Mouse (Mus musculus): ENCODE data around the gene Amd1.

Amd1 gene

DNA sequence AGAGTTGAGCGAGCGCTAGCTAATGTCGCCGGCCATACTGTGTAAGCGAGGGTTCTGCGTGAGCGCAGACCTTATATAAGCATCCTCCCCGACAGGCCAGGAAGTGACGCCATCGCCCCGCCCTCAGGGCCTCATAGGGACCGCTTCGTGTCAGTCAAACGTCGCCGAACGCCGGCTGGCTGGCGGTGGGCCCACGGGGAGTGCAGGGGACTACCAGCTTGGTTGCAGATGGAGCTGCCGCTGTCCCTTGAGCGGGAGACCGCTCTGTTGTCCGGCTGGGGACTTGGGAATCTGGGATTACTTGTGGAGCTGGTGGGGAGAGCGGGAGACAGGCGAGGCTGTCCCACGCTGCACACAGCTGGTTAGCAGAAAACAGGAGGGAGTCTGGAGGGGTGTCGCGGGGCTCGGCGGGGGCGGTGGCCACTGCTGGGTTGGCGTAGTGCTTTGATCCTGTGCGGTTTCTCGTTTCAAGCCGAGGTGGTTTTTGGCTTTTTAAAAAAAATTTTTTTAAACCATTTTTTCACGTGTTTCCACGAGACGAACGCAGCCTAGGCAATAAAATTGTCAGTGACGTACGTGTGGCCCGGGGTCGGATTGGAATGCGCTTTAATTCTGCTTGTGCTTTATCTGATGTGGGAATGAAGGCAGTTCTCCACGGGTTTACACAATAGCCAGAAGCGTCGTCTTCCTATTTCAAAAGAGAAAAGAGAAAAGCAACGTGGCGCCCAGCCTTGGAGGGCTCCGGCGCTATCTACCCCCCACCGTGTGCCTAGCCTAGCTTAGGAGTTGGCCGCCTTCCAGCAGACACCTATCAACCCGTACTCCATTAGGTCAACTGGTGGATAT lies at the start of gene Amd1:
TSS of gene Amd1 (minus strand) at position 47 of the 846 bp plus-strand sequence.
- in situ Hi-C loops (cut with MboI, MseI) = loop anchor here in 1 of 2 experiments (5.0 to 25.0 kb wide), 2 partner anchors 45 to 585 kb away; partner anchors contain the start of genes Cdc40, Gtf3c6 and Wasf1

DNA sequence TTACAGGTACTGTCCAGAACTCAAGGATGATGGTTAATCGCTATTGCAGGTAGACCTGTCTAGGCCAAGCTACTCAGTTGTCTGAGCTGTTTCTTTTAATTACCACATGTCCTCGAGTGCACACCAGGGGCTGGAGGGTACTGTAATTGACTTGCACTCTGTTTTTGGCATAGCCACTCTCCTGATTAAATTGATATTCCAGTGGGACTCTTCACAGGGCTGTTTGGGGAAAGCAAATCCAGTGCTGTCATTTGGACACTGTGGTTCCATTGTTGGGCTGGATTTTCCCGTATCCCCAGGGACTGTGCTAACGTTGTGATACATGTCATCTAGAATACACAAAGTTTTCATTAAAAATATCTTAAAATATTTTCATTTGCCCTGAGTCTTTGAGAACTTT lies 49.2 kb upstream of the Amd1 start:
- in situ Hi-C loops (cut with MboI, MseI) = no loop called here

DNA sequence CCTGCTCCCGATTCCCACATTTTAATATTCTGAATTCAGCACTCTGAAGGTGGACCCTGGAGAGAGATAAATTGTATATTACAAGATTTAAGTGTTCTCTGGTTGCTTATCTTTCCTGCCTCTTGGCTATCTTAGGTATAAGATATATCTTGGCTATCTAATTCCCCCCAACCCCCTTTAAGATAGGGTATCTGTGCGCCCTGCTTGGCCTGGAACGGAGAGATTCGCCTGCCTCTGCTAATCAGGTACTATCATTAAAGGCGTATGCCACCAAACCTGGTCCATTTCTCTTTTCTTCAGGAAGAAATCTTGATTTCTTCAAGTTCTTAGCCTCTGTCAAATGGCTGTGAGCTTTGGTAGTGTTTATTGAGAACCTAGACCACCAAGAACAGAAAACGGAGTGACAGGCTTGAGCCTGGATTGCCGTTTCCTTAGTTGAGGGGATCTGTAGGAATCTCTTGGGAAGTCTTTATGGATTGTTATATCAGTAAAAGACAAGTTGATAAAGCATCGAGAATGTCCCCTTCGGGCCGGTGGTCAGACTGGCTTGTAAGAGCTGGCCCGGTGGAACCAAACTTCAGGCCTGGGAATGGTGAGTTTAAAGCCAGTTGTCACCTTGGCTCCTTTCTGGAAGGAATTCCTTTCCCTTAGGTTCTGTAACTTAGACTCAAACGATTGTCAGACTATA lies 48.4 kb upstream of the Amd1 start:
- in situ Hi-C loops (cut with MboI, MseI) = no loop called here

GRCm38 (mm10) chr10:40349631-40350177 lies 47.7 kb upstream of the Amd1 start:
- in situ Hi-C loops (cut with MboI, MseI) = loop anchor here in 1 of 2 experiments (5.0 kb wide), 1 partner anchor 92 kb away; the partner anchor contains the start of gene Gtf3c6

DNA sequence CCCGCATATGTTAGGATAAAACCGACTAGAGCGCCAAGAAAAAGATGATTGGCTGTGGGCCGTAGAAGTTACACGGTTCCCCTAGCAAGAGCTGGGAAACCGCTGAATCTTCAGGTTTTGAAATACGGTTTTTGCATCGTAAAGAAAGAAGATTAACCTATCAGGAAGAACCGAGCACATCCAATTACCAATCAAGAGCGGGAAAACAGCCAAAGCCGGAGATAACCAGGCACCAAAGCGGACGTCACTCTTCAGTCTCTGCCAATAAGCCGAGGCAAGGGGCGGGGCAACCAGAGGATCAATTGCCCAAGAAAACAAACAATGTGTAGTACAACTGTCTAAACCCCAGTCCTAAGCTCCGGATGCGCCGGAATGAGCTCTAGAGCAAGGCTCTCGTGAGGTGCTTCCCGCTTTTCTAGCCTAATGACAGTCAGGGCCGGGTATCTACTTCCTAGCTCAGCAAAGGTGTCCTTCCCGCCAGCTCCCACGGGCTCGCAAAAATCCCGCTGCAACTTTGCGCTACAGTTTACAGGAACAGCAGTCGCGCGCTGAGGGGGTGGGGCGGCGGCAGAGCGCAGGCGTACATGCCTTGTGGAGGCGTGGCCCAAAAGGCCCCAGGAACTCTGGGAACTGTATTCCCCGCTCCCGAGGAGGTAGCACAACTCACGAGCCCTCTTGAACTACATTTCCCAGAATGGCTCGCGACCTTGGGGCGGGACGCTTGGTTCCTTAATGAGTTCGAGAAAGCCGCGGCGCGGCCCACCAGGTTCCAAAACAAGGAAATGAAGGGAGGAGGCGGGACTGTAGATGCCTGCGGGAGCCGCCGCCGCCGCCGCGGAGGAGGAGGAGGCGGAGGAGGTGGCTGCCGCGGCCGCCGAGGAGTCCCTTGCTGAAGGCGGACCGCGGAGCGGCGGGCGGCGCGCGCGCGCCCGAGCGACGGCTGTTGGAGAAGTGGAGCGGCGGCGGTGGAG lies 46.9 kb upstream of the Amd1 start:
- in situ Hi-C loops (cut with MboI, MseI) = loop anchor here in 1 of 2 experiments (5.0 kb wide), 1 partner anchor 92 kb away; the partner anchor contains the start of gene Gtf3c6

GRCm38 (mm10) chr10:40347461-40347954 lies 45.5 kb upstream of the Amd1 start:
- in situ Hi-C loops (cut with MboI, MseI) = loop anchor here in 1 of 2 experiments (5.0 kb wide), 1 partner anchor 90 kb away; the partner anchor contains the start of gene Gtf3c6

DNA sequence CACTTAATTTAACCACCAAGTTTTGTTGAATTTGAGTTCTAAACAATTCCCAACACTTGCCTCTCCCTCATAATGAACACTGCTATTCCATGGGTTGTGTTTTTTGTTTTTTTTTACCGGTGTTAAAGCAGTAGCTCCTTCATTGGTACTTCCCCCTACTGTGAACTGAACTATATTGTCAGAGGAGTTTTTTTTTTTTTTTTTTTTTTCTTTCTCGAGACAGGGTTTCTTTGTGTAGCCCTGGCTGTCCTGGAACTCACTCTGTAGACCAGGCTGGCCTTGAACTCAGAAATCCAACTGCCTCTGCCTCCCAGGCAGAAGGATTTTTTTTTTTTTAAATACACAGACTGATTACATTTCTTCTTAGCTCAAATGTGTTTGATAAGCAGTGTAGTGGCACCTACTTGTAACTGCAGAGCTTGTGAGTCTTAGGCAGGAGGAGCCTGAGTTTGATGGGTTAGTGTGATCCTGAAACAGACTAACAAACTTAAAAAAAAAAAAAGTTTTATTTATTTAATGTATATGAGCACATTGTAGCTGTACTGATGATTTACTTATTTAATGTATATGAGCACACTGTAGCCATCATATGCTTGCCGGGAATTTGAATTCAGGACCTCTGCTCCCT lies 44.9 kb upstream of the Amd1 start:
- in situ Hi-C loops (cut with MboI, MseI) = loop anchor here in 1 of 2 experiments (5.0 kb wide), 1 partner anchor 90 kb away; the partner anchor contains the start of gene Gtf3c6

DNA sequence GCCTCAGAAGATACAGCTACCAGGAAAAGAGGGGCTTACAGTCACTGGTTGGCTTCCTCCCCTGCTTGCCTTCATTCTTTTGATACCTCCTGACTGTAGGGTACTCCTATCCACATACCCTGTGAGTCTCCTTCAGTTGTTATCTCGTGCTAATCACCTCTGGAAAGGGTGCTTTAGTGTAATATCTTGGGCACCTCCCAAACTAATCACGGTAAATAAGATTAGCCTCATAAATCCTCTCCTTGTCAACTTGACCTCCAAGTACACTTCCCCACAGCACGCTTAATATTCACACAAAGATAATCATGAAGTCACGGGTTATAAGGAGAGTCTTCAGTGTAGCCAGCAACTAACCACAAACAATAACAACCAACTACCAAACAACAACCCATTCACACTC lies 40.0 kb upstream of the Amd1 start:
- in situ Hi-C loops (cut with MboI, MseI) = loop anchor here in 1 of 2 experiments (5.0 kb wide), 1 partner anchor 35 kb away; no protein-coding TSS in a partner anchor

DNA sequence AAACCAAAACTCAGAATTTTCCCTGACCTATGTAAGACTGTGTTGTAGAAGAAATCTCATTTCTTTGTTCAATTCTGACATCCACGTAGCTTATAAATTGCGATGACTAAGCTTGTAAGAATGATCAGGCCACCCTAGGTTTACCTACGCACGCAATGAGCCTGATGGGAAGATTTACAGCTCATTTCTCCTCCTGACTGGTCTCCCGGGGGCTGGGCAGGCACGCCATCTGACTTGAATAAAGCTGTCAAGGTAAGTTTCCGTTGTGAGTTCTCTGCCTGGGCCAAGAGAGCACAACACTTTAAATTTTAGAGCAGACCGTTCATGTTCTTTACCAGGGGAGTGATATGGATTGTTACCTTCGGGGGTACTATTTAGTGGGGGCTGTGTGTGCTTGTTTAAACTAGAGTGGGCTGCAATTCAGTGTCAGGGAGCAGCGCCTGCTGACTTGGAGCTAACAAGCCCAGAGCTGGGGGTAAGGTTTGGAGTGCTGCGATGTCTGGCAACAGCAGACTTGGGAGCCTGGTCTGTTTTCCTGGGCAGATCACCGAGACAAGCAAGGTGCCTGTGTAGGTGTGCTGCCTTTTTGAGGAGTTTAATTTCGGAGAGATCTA lies 37.5 kb upstream of the Amd1 start, which contains the start of gene Cdk19:
TSS of gene Cdk19 (plus strand) at position 214 of the 614 bp plus-strand sequence.
- in situ Hi-C loops (cut with MboI, MseI) = no loop called here

- in situ Hi-C loops (cut with MboI, MseI) = no loop called here
Observed at GRCm38 (mm10) chr10:40332864-40333263, 30.9 kb upstream of the Amd1 start.

DNA sequence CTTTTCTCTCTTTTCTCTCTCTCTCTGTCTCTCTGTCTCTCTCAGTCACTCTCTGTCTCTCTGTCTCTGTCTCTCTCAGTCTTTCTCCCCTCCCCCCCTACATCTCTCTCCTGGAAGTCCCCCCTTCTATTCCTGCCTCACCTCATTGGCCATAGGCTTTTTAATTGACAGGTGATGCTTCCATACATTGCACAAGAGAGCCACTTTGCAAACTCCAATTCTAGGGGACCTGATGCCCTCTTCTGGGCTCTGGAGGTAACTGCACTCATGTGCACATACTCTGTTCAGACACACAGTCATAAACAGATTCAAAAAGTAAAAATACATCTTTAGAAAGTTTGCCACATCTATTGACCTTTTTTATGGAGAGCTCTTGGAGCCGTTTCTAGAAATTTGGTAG lies 28.3 kb upstream of the Amd1 start:
- in situ Hi-C loops (cut with MboI, MseI) = no loop called here

DNA sequence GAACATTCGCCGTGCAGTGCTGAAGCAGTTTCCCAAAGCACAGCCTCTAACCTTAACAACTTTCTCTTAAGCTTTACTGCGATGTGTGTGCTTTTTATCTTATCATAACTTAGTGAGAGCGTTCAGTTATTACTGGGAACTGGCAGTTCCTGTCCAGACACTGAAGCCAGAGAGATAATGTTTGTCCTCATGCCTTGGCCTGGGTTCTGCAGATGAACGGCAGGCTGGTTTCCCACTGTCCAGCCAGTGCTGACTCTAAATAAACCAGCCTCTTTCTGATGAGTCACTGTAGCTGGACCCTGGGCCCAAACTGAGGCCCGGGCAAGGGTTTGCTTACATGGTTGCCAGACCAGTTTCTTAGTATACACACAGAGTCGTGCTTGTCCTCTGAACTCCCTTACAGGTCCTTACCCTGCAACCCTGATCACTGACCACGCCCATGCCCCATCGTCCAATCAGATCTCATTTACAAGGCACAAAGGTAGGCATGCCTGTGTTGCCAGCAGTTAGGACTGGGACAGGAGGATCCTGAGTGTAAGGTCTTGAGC lies 26.1 kb upstream of the Amd1 start:
- in situ Hi-C loops (cut with MboI, MseI) = no loop called here

DNA sequence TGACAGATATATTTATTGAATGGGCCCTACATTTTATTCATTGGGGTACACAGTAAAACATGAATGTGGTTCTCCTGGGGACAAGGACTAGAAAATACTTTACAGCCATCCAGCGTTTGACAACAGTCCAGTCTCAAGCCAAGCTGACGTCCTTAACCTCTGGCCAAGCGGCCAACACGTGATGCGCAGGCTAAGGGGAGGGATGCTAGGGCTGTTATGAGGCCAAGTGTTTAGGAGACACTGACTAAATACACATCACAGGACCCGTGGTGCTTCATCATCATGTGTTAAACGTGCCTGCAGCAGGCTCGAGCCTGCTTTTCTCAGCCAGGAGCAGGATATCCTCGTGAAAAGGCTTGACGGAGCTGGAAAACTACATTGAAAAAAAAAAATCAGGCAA lies 18.3 kb upstream of the Amd1 start:
- in situ Hi-C loops (cut with MboI, MseI) = loop anchor here in 1 of 2 experiments (25.0 kb wide), 1 partner anchor 567 kb away; the partner anchor contains the start of genes Cdc40 and Wasf1

DNA sequence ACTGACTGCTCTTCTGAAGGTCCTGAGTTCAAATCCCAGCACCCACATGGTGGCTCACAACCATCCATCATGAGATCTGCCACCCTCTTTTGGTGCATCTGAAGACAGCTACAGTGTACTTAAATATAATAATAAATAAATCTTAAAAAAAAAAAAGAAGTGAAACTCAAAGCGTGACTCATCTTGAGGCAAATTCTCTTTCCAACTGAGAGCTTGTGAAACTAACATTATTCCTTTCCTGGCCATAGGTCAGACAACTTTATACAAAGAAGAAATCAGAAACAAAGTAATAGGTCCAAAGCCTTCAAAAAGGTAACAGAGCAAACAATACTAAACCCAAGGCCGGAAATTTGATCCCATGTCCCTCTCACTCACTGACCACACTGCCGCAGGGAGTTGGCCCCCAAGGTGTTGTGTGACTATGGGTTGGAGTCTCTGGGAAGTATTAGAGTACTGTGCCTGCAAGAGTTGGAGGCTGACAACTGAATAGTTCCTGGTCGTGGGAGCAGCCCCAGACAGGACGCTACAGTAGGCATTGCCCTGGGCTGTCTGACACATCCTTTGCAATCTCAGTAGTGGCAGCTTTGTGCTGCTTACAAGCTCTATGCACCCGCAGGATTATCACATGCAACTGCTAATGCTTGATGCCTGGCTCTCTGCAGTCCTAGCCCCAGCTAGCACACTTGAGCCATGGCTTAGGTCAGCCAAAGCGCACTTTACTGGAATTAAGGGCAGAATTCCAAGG lies 15.0 kb upstream of the Amd1 start:
- in situ Hi-C loops (cut with MboI, MseI) = loop anchor here in 1 of 2 experiments (10.0 to 25.0 kb wide), 2 partner anchors 570 to 1818 kb away; partner anchors contain the start of genes Cdc40 and Wasf1

GRCm38 (mm10) chr10:40312781-40313180 lies 10.8 kb upstream of the Amd1 start:
- in situ Hi-C loops (cut with MboI, MseI) = loop anchor here in 1 of 2 experiments (10.0 to 25.0 kb wide), 2 partner anchors 575 to 1822 kb away; partner anchors contain the start of genes Cdc40 and Wasf1

DNA sequence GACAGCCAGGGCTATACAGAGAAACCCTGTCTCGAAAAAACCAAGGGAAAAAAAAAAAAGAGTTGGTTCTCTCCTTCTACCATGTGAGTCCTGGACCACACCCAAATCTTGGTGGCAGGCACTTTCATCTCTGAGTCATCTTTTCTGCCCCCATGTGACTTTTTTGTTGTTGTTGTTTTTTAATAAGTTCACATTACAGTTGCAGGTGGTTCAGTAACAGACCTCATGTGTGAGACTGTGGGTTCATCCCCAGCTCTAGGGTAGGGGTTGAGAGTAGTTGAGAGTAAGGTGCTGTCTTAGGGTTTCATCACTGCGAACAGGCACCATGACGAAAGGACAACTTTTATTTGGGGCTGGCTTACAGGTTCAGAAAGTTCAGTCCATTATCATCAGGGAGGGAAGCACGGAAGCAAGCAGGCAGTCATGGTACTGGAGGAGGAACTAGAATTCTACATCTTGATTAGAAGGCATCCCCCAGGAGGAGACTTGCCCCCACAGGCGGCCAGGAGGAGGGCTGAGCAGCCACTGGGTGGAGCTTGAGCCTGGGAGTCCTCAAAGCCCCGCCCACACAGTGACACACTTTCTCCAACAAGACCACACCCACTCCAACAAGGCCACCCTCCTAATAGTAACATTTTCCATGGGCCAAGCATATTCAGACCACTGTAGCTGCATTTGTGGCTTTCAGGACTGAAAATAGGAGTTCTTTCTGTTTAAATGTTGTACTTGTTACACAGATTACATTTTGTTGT lies 8.1 kb upstream of the Amd1 start:
- in situ Hi-C loops (cut with MboI, MseI) = loop anchor here (5.0 to 25.0 kb wide), 4 partner anchors 32 to 1825 kb away; partner anchors contain the start of genes Cdc40 (in 1 of the 2), Gtf3c6 (in 1 of the 2) and Wasf1 (in 1 of the 2)

All from T-helper 17 cell (primary cell).